Comparison of ENCODE assay signal across 10 mouse cellular contexts in the genomic region with DNA sequence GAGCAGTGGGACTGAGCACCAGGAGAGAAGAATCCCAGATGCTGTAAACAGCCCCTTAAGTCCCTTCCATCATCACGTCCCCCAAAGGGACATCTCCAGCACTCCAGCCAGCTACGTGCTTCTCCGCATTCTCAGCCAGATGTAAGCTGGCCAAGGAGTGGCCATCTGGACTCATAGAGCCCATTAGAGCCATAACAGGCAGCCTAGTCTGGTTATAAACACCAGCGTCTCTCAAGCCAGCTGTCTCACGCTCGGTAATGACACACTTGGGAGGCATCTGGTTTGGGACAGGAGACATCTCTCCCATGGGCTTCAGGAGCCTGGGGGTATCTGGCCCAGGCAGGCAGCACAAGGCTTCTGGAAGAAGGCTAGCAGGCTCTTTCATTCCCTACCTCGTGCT. TPM values are rescaled to one million over a fixed set of nuclear protein-coding genes. Genes with fewer than 3 reads are reported as not detected.
A peak's percentile ranks its signal among the peaks of the same experiment; 100 is the strongest.
DNase-seq lines count a peak whose midpoint lies in the region; ATAC-seq lines count a peak whose summit lies in the region.
"Had no signal": no experiment of that assay in that cellular context is flagged by ENCODE, and none has a peak within 500 bp of the region (broad histone marks: within the 10 kb centered on the region; RNA-seq: fewer than 3 reads in every experiment).

No protein-coding gene starts in this region.

- H3K27me3 ChIP-seq in neural tube, embryonic 12.5 days (replicated peaks), result 0 out of 2 replicates have a peak, but pooled peaks cover 5% of the 10 kb centered on the region

- peak; percentile 31; the same call in 1 of the 2 replicates for ATAC-seq in neural tube, embryonic 12.5 days (ENCODE audit: low FRiP score, low read depth)

- H3K4me2 ChIP-seq in neural tube, embryonic 12.5 days (replicated peaks), result no peak overlapping the region

- WGBS in neural tube, embryonic 12.5 days, result 48% methylated on average over 7 of the region's 7 CpGs

- peak; percentile 24 to 31 for DNase-seq in kidney, postnatal 4 days
- DNase-seq in kidney, postnatal 25 days, result no peak
- peak; percentile 22 for DNase-seq in embryo, embryonic 11.5 days (ENCODE audit: low read depth, low spot score)
- DNase-seq in heart, postnatal 10 days, result peak; percentile 64
- no peak for DNase-seq in spleen, postnatal 14 days (ENCODE audit: low spot score in 2 of 2)
- DNase-seq in urinary bladder, postnatal 36 days (ENCODE audit: low spot score in 2 of 2), result no peak
- DNase-seq in thymus, postnatal 14 days, result no peak

- no peaks in the 10 kb centered on the region for H3K9me3 ChIP-seq in neural tube, embryonic 12.5 days

- H3K4me1 ChIP-seq in neural tube, embryonic 12.5 days, result no peaks in the 10 kb centered on the region

- no peak overlapping the region for H3K4me3 ChIP-seq in neural tube, embryonic 12.5 days

- H3K27ac ChIP-seq in neural tube, embryonic 12.5 days, result no peak overlapping the region

- H3K9ac ChIP-seq in neural tube, embryonic 12.5 days, result no peak overlapping the region

- no peaks in the 10 kb centered on the region for H3K36me3 ChIP-seq in neural tube, embryonic 12.5 days

- intact Hi-C loops in heart, postnatal 10 days (cut with DNase I), result loop anchor here (5.0 kb wide), 1 partner anchor 169 kb away; a partner anchor contains a TSS

RNA-seq across cellular contexts. Expression of a gene that starts 11.8 kb away (rescaled TPM):
- total RNA-seq in heart, postnatal 10 days (2021), result under 1 TPM in 1 of 2 experiments, not detected in 1; 0.14 TPM
- polyA plus RNA-seq in neural tube, embryonic 12.5 days (2016; fragmentation: Nextera tagmentation; extraction: Ambion mirVana), result 0.74 and 0.92 TPM in 2 replicates
- total RNA-seq: megakaryocyte-erythroid progenitor cell, adult 5-6 weeks had no signal
- polyA plus RNA-seq: heart, embryonic 14.5 days had no signal

RNA-seq across cellular contexts. Expression of a gene that starts 52.4 kb away (rescaled TPM):
- 10 to 100 TPM; 24.5 to 29.4 TPM for total RNA-seq in heart, postnatal 10 days (2021)
- polyA plus RNA-seq in neural tube, embryonic 12.5 days (2016; fragmentation: Nextera tagmentation; extraction: Ambion mirVana), result 27.9 and 29.0 TPM in 2 replicates

Comparison
In these comparisons a context has a peak if more than half of its experiments do, and no peak if none do; other contexts are left out.
1. DNase-seq: peak in kidney, postnatal 4 days (2 of 2), embryo, embryonic 11.5 days (single experiment) and heart, postnatal 10 days (2 of 2); none in kidney, postnatal 25 days (0 of 2), spleen, postnatal 14 days (0 of 2), urinary bladder, postnatal 36 days (0 of 2) and thymus, postnatal 14 days (single experiment).